Mouse (Mus musculus) erythroblast, embryonic 14.5 days (primary cell): Measurements from ENCODE around the gene Mfsd4a. TPM values are rescaled to one million over a fixed set of nuclear protein-coding genes. Genes with fewer than 3 reads are reported as not detected.

Experiments
- H3K27me3 ChIP-seq: 2 replicates; pipeline ENCODE4 v1.6.1; 2012; ENCODE audit warnings: inconsistent platforms; ENCODE audit not compliant: control insufficient read depth
- H3K36me3 ChIP-seq: 2 replicates; pipeline ENCODE4 v1.6.1; 2012; ENCODE audit warnings: mild to moderate bottlenecking, inconsistent platforms; ENCODE audit not compliant: control insufficient read depth
- H3K4me1 ChIP-seq: 2 replicates; pipeline ENCODE4 v1.6.1; 2012; ENCODE audit warnings: inconsistent platforms; ENCODE audit not compliant: control insufficient read depth
- H3K4me3 ChIP-seq: replicated peaks from 2 replicates; pipeline ENCODE3; 2012; ENCODE audit warnings: moderate library complexity, mild to moderate bottlenecking, inconsistent platforms
- H3K9me3 ChIP-seq: 2 replicates; pipeline ENCODE4 v1.6.1; 2012; ENCODE audit warnings: low read length, inconsistent platforms, mixed read lengths; ENCODE audit not compliant: control insufficient read depth
- GATA1 ChIP-seq: IDR thresholded peaks from 2 replicates; pipeline ENCODE4 v1.6.1; 2012; ENCODE audit warnings: low read length, inconsistent platforms, mixed read lengths
- TAL1 ChIP-seq: IDR thresholded peaks from 3 replicates; pipeline ENCODE4 v1.6.1; 2012; ENCODE audit warnings: low read length, inconsistent platforms, mixed read lengths
- polyA plus RNA-seq: library from polyadenylated mRNA; stranded (reverse); fragments of >175 nt; gene quantifications from 2 replicates; pipeline ENCODE4 v1.2.3, GENCODE M21; 2012

The Mfsd4a gene
- polyA plus RNA-seq, 1 experiment: not detected

- Histone ChIP-seq H3K4me3 (no peak overlapping the region), H3K27me3 (no peaks in the 10 kb centered on the region), H3K4me1 (peaks cover 16% of the 10 kb centered on the region), H3K9me3 (peaks cover 3% of the 10 kb centered on the region; the same call in 1 of the 2 replicates), H3K36me3 (no peaks in the 10 kb centered on the region)
- TF ChIP-seq GATA1 (no peak), TAL1 (no peak)
Measured at GRCm38 (mm10) chr1:132003817-132004216, 64.0 kb downstream of the Mfsd4a start.

DNA sequence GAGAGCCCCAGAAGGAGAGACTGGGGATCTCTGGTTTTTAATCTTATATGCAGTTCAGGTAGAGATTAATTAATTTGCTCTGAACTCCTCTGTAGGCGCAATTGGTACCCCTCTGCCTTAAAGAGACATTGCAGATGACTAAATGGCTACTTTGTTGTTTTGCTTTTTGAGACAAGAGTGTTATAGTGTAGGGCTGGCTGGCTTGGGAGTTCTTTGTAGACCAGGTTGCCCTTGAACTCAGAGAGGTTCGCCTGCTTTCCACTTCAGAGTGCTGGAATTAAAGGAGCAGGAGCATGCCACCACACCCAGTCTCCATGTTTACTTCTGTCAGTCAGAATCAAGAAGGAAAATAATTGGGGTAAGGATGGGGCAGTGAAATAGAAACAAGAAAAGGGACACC is 64.8 kb downstream of the Mfsd4a start:
- TF ChIP-seq GATA1: no peak
- TF ChIP-seq TAL1: no peak
- Histone ChIP-seq H3K9me3 (peaks cover 3% of the 10 kb centered on the region; the same call in 1 of the 2 replicates), H3K4me3 (no peak overlapping the region), H3K27me3 (no peaks in the 10 kb centered on the region), H3K4me1 (peaks cover 13% of the 10 kb centered on the region), H3K36me3 (no peaks in the 10 kb centered on the region)

GRCm38 (mm10) chr1:132001880-132002330 is 66.0 kb downstream of the Mfsd4a start:
- no peaks in the 10 kb centered on the region for H3K36me3 ChIP-seq
- TF ChIP-seq TAL1 (no peak), GATA1 (no peak)
- peaks cover 3% of the 10 kb centered on the region; the same call in 1 of the 2 replicates for H3K9me3 ChIP-seq
- H3K4me3 ChIP-seq: no peak overlapping the region
- H3K4me1 ChIP-seq: peaks cover 10% of the 10 kb centered on the region
- H3K27me3 ChIP-seq: no peaks in the 10 kb centered on the region

DNA sequence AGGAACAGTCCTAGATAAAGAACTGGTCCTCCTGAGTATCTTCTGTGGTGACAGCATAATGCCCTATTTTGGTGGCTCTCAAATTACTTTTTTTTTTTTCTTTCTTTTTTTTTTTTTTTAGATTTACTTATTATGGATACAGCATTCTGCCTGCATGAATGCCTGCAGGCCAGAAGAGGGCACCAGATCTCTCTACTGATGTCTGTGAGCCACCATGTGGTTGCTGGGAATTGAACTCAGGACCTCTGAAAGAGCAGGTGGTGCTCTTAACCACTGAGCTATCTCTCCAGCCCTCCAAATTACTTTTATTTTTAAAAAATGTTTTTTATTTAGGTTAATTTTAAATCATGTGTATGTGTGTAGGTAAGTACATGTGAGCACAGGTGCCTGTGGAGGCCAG is 67.4 kb downstream of the Mfsd4a start:
- TF ChIP-seq GATA1: no peak
- no peak for TF ChIP-seq TAL1
- Histone ChIP-seq H3K27me3 (no peaks in the 10 kb centered on the region), H3K4me1 (no peaks in the 10 kb centered on the region; the same call in 1 of the 2 replicates), H3K9me3 (peaks cover 3% of the 10 kb centered on the region; the same call in 1 of the 2 replicates), H3K4me3 (no peak overlapping the region), H3K36me3 (no peaks in the 10 kb centered on the region)

DNA sequence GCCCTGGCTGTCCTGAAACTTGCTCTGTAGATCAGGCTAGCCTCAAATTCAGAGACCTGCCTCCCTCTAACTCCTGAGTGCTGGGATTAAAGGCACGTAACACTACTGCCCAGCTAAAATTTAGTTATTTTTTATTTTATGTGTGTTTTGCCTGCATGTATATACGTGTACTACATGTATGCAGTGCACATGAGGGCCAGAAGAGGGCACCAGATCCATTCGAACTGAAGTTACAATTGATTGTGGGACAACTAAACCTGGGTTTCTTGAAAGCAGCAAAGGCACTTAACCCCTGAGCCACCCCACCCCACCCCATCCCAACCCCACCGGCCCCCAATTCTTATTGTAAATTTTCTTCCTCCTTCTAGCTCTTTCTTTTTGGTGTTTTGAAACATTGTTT is 72.8 kb downstream of the Mfsd4a start:
- no peaks in the 10 kb centered on the region for H3K27me3 ChIP-seq
- no peak for TF ChIP-seq GATA1
- no peaks in the 10 kb centered on the region for H3K4me1 ChIP-seq
- peaks cover 3% of the 10 kb centered on the region; the same call in 1 of the 2 replicates for H3K9me3 ChIP-seq
- H3K4me3 ChIP-seq: no peak overlapping the region
- H3K36me3 ChIP-seq: no peaks in the 10 kb centered on the region

DNA sequence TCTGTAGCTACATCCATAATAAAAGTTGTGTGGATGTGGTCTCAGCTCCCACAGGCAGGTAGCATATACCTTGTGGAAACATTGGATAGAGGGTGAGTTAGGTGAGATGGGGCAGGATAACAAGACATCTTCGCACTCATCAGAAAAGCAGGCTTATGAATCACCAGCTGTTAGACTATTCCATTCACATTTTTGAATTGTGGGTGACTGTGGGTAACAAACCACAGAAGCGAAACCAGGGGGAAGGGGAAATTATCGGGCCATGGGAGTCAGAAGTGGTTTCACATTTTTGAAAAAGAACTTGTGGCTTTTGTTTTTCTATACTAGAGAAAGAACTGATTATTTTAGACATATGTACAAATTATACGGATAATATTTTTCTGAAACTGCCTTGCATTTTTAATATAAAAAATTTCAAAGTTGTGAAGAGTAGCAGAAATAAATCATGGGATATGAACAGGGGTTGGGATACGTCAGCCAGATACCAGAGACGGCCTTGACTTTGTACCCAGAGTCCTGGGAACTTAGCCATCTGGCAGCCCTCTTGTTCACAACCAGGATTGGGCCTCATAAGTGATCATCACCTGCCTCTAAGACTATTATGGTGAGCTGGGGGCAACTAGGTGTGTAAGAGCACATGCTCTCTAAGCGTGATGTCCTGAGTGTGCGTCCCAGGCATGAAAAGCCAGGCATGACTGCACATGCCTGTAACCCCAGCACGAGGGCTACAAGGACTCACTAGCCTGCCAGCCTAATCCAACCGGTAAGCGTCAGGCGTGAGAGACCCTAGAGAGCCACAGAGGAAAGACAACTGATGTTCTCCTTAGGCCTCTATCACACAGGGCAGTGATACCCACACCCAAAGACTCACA is 74.5 kb downstream of the Mfsd4a start:
- Histone ChIP-seq H3K9me3 (no peaks in the 10 kb centered on the region), H3K27me3 (no peaks in the 10 kb centered on the region), H3K4me3 (no peak overlapping the region), H3K4me1 (no peaks in the 10 kb centered on the region), H3K36me3 (no peaks in the 10 kb centered on the region)
- no peak for TF ChIP-seq TAL1
- no peak for TF ChIP-seq GATA1

DNA sequence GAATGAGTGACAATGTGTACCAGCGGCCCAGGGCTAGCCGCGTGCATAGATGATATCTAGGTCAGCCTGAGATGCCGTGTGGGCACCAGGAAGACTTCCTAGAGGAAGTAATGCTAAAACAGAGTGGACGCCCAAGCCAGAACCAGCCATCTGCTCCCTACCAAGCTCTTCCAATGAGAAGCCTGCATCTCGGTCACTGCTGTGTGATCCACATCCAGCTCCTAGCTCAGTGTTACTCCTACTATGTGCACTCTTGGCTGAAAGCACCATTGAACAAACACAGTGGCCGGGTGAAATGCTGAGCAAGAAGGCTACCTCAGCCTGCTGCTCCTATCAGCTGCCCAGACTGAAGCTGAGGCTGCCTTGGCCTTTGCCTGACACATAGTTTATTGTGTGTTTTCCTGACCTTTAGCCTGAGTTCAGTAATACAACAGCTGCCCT is 75.3 kb downstream of the Mfsd4a start:
- H3K4me3 ChIP-seq: no peak overlapping the region
- H3K9me3 ChIP-seq: no peaks in the 10 kb centered on the region
- H3K4me1 ChIP-seq: no peaks in the 10 kb centered on the region
- no peaks in the 10 kb centered on the region for H3K36me3 ChIP-seq
- no peaks in the 10 kb centered on the region for H3K27me3 ChIP-seq
- TF ChIP-seq TAL1 (no peak), GATA1 (no peak)

DNA sequence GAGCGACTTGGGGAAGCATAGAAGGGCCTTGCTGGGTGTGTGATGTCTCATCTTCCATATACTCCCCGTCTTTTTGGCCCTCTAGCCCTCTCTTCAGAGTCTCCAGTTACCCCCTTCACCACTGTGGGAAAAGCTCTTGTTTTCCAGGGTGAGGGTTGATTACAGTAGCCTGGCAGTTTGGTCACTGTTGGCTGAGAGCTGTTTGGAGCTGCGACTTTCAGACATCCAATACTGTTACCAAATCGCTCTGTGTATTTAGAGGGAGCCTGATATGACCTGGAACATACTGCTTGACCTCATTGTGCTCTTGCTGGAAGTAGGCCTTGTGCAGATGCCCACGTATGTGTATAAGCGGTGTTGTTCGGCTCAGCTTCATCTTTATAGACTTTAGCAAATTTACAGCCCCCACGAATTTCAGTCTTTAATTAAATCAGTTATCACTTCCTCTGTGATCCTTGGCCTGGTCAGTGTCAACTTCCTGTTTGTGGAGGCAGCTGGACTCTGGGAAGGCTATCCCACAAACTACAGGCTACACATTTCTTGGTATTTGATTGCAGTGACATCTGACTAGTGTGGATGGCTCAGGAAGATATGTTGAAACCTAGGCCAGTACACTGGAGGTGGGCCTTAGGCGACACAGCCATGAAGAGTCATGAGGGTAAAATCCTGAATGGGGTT is 77.6 kb downstream of the Mfsd4a start:
- H3K4me3 ChIP-seq: no peak overlapping the region
- TF ChIP-seq TAL1 (no peak), GATA1 (no peak)
- H3K36me3 ChIP-seq: no peaks in the 10 kb centered on the region
- no peaks in the 10 kb centered on the region for H3K27me3 ChIP-seq
- no peaks in the 10 kb centered on the region for H3K4me1 ChIP-seq
- no peaks in the 10 kb centered on the region for H3K9me3 ChIP-seq

- TF ChIP-seq TAL1 (no peak), GATA1 (no peak)
- no peaks in the 10 kb centered on the region for H3K9me3 ChIP-seq
- H3K27me3 ChIP-seq: no peaks in the 10 kb centered on the region
- no peak overlapping the region for H3K4me3 ChIP-seq
- H3K4me1 ChIP-seq: no peaks in the 10 kb centered on the region
- H3K36me3 ChIP-seq: no peaks in the 10 kb centered on the region
Measured at GRCm38 (mm10) chr1:131989476-131989875, 78.4 kb downstream of the Mfsd4a start.
